Mouse (Mus musculus): Measurements from ENCODE around the gene Slc13a3. TPM values are rescaled to one million over a fixed set of nuclear protein-coding genes. Genes with fewer than 3 reads are reported as not detected.

Gene Slc13a3
- total and polyA plus RNA-seq, 3 experiments: 0.11 TPM; not detected in 2

DNA sequence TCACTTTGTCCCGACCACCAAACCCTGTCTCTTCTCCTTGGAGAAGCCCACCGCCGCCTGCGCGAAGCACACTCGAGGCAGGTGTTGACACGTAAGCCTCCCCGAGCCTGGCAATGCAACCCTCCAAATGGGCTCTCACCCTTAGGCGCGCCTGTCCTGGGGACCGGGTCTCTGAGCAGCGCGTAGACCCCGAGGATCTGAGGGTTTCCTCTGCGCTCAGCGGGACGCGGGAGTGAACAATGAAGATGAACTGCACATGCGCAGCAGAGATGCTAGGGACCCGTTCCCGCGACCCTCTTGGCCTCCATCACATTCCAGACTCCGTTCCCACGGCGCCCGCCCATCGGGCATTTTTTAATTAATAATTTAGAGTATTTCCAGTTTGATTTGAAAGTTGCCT lies 104.5 kb downstream of the Slc13a3 start, which contains the start of gene Zfp663:
Zfp663 (minus strand) TSS at position 234 of the 400 bp plus-strand sequence.
- peaks cover 4% of the 10 kb centered on the region; the same call in 1 of the 2 replicates for H3K27me3 ChIP-seq (ENCODE audit: insufficient read depth, low read length)
- no peak within 1 kb of the TSS for H3K4me3 ChIP-seq (ENCODE audit: low read depth, low read length)
- ATAC-seq (ENCODE audit: extremely low read depth, insufficient number of reproducible peaks, low FRiP score, poor library complexity, severe bottlenecking) (no peak), DNase-seq (ENCODE audit: low spot score) (no peak)
- H3K9me3 ChIP-seq (replicated peaks): no peaks in the 10 kb centered on the region
- H3K36me3 ChIP-seq (replicated peaks): no peaks in the 10 kb centered on the region
- peaks cover 4% of the 10 kb centered on the region for H3K4me1 ChIP-seq (ENCODE audit: insufficient read depth, low read depth, low read length)
- no peak for TF ChIP-seq POLR2AphosphoS5 (IDR thresholded peaks at IDR 0.05; ENCODE audit: insufficient replicate concordance, low read depth, low read length)
- no peak for TF ChIP-seq GATA2 (IDR thresholded peaks at IDR 0.05; ENCODE audit: borderline replicate concordance, low read depth, low read length)
- no peak for TF ChIP-seq GATA1 (IDR thresholded peaks at IDR 0.05; ENCODE audit: borderline replicate concordance, low read length)
- TF ChIP-seq TAL1 (conservative IDR thresholded peaks at IDR 0.05; ENCODE audit: low read depth, low read length): no peak
- TF ChIP-seq CTCF (IDR thresholded peaks at IDR 0.05; ENCODE audit: low read depth, low read length): no peak

- TF ChIP-seq POLR2AphosphoS5 (IDR thresholded peaks at IDR 0.05; ENCODE audit: insufficient replicate concordance, low read depth, low read length): no peak
- no peak for TF ChIP-seq GATA1 (IDR thresholded peaks at IDR 0.05; ENCODE audit: borderline replicate concordance, low read length)
- TF ChIP-seq CTCF (IDR thresholded peaks at IDR 0.05; ENCODE audit: low read depth, low read length): no peak
- no peak for TF ChIP-seq GATA2 (IDR thresholded peaks at IDR 0.05; ENCODE audit: borderline replicate concordance, low read depth, low read length)
- TF ChIP-seq TAL1 (conservative IDR thresholded peaks at IDR 0.05; ENCODE audit: low read depth, low read length): no peak
- H3K36me3 ChIP-seq (replicated peaks): no peaks in the 10 kb centered on the region
- no peaks in the 10 kb centered on the region for H3K9me3 ChIP-seq (replicated peaks)
- no peak overlapping the region for H3K4me3 ChIP-seq (ENCODE audit: low read depth, low read length)
- peaks cover 4% of the 10 kb centered on the region; the same call in 1 of the 2 replicates for H3K27me3 ChIP-seq (ENCODE audit: insufficient read depth, low read length)
- no peak for ATAC-seq (ENCODE audit: extremely low read depth, insufficient number of reproducible peaks, low FRiP score, poor library complexity, severe bottlenecking)
- H3K4me1 ChIP-seq (ENCODE audit: insufficient read depth, low read depth, low read length): peaks cover 4% of the 10 kb centered on the region
- no peak for DNase-seq (ENCODE audit: low spot score)
Observed at GRCm38 (mm10) chr2:165367868-165368439, 105.1 kb downstream of the Slc13a3 start.

GRCm38 (mm10) chr2:165367047-165367520 lies 105.9 kb downstream of the Slc13a3 start:
- H3K4me1 ChIP-seq (ENCODE audit: insufficient read depth, low read depth, low read length): peaks cover 4% of the 10 kb centered on the region
- no peaks in the 10 kb centered on the region for H3K36me3 ChIP-seq (replicated peaks)
- H3K27me3 ChIP-seq (ENCODE audit: insufficient read depth, low read length): peaks cover 4% of the 10 kb centered on the region; the same call in 1 of the 2 replicates
- ATAC-seq (ENCODE audit: extremely low read depth, insufficient number of reproducible peaks, low FRiP score, poor library complexity, severe bottlenecking): peak; percentile 28; the same call in 1 of the 2 replicates
- H3K4me3 ChIP-seq (ENCODE audit: low read depth, low read length): no peak overlapping the region
- no peaks in the 10 kb centered on the region for H3K9me3 ChIP-seq (replicated peaks)
- TF ChIP-seq GATA2 (IDR thresholded peaks at IDR 0.05; ENCODE audit: borderline replicate concordance, low read depth, low read length) (no peak), POLR2AphosphoS5 (IDR thresholded peaks at IDR 0.05; ENCODE audit: insufficient replicate concordance, low read depth, low read length) (no peak), TAL1 (conservative IDR thresholded peaks at IDR 0.05; ENCODE audit: low read depth, low read length) (no peak), CTCF (IDR thresholded peaks at IDR 0.05; ENCODE audit: low read depth, low read length) (no peak), GATA1 (IDR thresholded peaks at IDR 0.05; ENCODE audit: borderline replicate concordance, low read length) (no peak)
- no peak for DNase-seq (ENCODE audit: low spot score)

- Histone ChIP-seq H3K4me1 (ENCODE audit: insufficient read depth, low read depth, low read length) (peaks cover 4% of the 10 kb centered on the region), H3K4me3 (ENCODE audit: low read depth, low read length) (no peak overlapping the region), H3K27me3 (ENCODE audit: insufficient read depth, low read length) (peaks cover 4% of the 10 kb centered on the region; the same call in 1 of the 2 replicates), H3K36me3 (replicated peaks) (no peaks in the 10 kb centered on the region), H3K9me3 (replicated peaks) (no peaks in the 10 kb centered on the region)
- no peak for ATAC-seq (ENCODE audit: extremely low read depth, insufficient number of reproducible peaks, low FRiP score, poor library complexity, severe bottlenecking)
- TF ChIP-seq POLR2AphosphoS5 (IDR thresholded peaks at IDR 0.05; ENCODE audit: insufficient replicate concordance, low read depth, low read length) (no peak), GATA1 (IDR thresholded peaks at IDR 0.05; ENCODE audit: borderline replicate concordance, low read length) (no peak), TAL1 (conservative IDR thresholded peaks at IDR 0.05; ENCODE audit: low read depth, low read length) (no peak), GATA2 (IDR thresholded peaks at IDR 0.05; ENCODE audit: borderline replicate concordance, low read depth, low read length) (no peak), CTCF (IDR thresholded peaks at IDR 0.05; ENCODE audit: low read depth, low read length) (no peak)
- no peak for DNase-seq (ENCODE audit: low spot score)
Observed at GRCm38 (mm10) chr2:165364334-165365091, 108.5 kb downstream of the Slc13a3 start.

DNA sequence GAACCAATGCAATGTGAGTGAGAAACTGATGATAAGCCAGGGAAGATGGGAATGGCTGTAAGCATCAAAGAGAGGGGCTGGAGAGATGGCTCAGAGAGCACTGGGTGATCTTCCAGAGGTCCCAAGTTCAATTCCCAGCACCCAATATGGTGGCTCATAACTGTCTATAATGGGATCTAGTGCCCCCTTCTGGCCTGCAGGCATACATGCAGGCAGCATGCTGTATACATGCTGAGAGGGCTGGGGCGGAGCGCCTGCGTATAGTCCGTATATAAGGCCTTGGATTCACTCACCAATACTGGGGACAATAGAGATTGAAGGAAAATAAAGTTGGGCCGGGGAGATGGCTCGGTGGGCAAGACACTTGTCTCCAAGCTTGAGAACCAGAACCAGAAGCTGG lies 109.7 kb downstream of the Slc13a3 start:
- H3K9me3 ChIP-seq (replicated peaks): no peaks in the 10 kb centered on the region
- H3K4me1 ChIP-seq (ENCODE audit: insufficient read depth, low read depth, low read length): peaks cover 4% of the 10 kb centered on the region
- H3K27me3 ChIP-seq (ENCODE audit: insufficient read depth, low read length): 0 out of 2 replicates have a peak, but pooled peaks cover 1% of the 10 kb centered on the region
- DNase-seq (ENCODE audit: low spot score): no peak
- no peak overlapping the region for H3K4me3 ChIP-seq (ENCODE audit: low read depth, low read length)
- no peaks in the 10 kb centered on the region for H3K36me3 ChIP-seq (replicated peaks)
- TF ChIP-seq GATA1 (IDR thresholded peaks at IDR 0.05; ENCODE audit: borderline replicate concordance, low read length): no peak
- TF ChIP-seq TAL1 (conservative IDR thresholded peaks at IDR 0.05; ENCODE audit: low read depth, low read length): no peak
- TF ChIP-seq POLR2AphosphoS5 (IDR thresholded peaks at IDR 0.05; ENCODE audit: insufficient replicate concordance, low read depth, low read length): no peak
- no peak for TF ChIP-seq CTCF (IDR thresholded peaks at IDR 0.05; ENCODE audit: low read depth, low read length)
- no peak for ATAC-seq (ENCODE audit: extremely low read depth, insufficient number of reproducible peaks, low FRiP score, poor library complexity, severe bottlenecking)

- Histone ChIP-seq H3K4me3 (ENCODE audit: low read depth, low read length) (no peak overlapping the region), H3K4me1 (ENCODE audit: insufficient read depth, low read depth, low read length) (no peaks in the 10 kb centered on the region), H3K9me3 (replicated peaks) (peaks cover 3% of the 10 kb centered on the region; the same call in 1 of the 2 replicates), H3K36me3 (replicated peaks) (no peaks in the 10 kb centered on the region), H3K27me3 (ENCODE audit: insufficient read depth, low read length) (no peaks in the 10 kb centered on the region)
- DNase-seq (ENCODE audit: low spot score): peak; percentile 43
- peak; percentile 54 for ATAC-seq (ENCODE audit: extremely low read depth, insufficient number of reproducible peaks, low FRiP score, poor library complexity, severe bottlenecking)
- TF ChIP-seq TAL1 (conservative IDR thresholded peaks at IDR 0.05; ENCODE audit: low read depth, low read length) (no peak), CTCF (IDR thresholded peaks at IDR 0.05; ENCODE audit: low read depth, low read length) (peak; percentile 70)
Observed at GRCm38 (mm10) chr2:165360861-165361260, 112.2 kb downstream of the Slc13a3 start.

Other genes with a start within 250 kb of the Slc13a3 start
- gene Cdh22, start 238.4 kb downstream of the Slc13a3 start, total RNA-seq (2014; fragmentation: Nextera tagmentation): not detected in 2 replicates
- gene Cdh22, start 238.4 kb downstream of the Slc13a3 start, total RNA-seq (2017): 0.05 TPM in 1 of 2 replicates, not detected in the other
- gene Cdh22, start 238.4 kb downstream of the Slc13a3 start, polyA plus RNA-seq (2012): not detected in 2 replicates
- gene Slc35c2, start 185.4 kb downstream of the Slc13a3 start, total RNA-seq (2014; fragmentation: Nextera tagmentation): 20.5 and 41.6 TPM in 2 replicates
- gene Slc35c2, start 185.4 kb downstream of the Slc13a3 start, total RNA-seq (2017): 32.7 and 36.8 TPM in 2 replicates
- gene Slc35c2, start 185.4 kb downstream of the Slc13a3 start, polyA plus RNA-seq (2012): 62.5 and 70.3 TPM in 2 replicates
- gene Elmo2, start 146.8 kb downstream of the Slc13a3 start, total RNA-seq (2014; fragmentation: Nextera tagmentation): 22.6 and 38.3 TPM in 2 replicates
- gene Elmo2, start 146.8 kb downstream of the Slc13a3 start, total RNA-seq (2017): 17.7 and 18.8 TPM in 2 replicates
- gene Elmo2, start 146.8 kb downstream of the Slc13a3 start, polyA plus RNA-seq (2012): 8.1 and 15.1 TPM in 2 replicates
- gene Zfp663, start 104.5 kb downstream of the Slc13a3 start, total RNA-seq (2014; fragmentation: Nextera tagmentation): not detected in 2 replicates
- 0.16 TPM in 1 of 2 replicates, not detected in the other for gene Zfp663, start 104.5 kb downstream of the Slc13a3 start, total RNA-seq (2017)
- not detected in 2 replicates for gene Zfp663, start 104.5 kb downstream of the Slc13a3 start, polyA plus RNA-seq (2012)
- not detected in 2 replicates for gene Zfp334, start 85.0 kb downstream of the Slc13a3 start, total RNA-seq (2014; fragmentation: Nextera tagmentation)
- 0.06 and 0.11 TPM in 2 replicates for gene Zfp334, start 85.0 kb downstream of the Slc13a3 start, total RNA-seq (2017)
- gene Zfp334, start 85.0 kb downstream of the Slc13a3 start, polyA plus RNA-seq (2012): not detected in 2 replicates
- not detected in 2 replicates for gene Ocstamp, start 72.8 kb downstream of the Slc13a3 start, total RNA-seq (2014; fragmentation: Nextera tagmentation)
- 0.05 TPM in 1 of 2 replicates, not detected in the other for gene Ocstamp, start 72.8 kb downstream of the Slc13a3 start, total RNA-seq (2017)
- not detected in 2 replicates for gene Ocstamp, start 72.8 kb downstream of the Slc13a3 start, polyA plus RNA-seq (2012)
- 7.3 and 8.4 TPM in 2 replicates for gene Trp53rka, start 20.1 kb upstream of the Slc13a3 start, total RNA-seq (2014; fragmentation: Nextera tagmentation)
- 13.7 and 16.4 TPM in 2 replicates for gene Trp53rka, start 20.1 kb upstream of the Slc13a3 start, total RNA-seq (2017)
- 25.7 and 28.1 TPM in 2 replicates for gene Trp53rka, start 20.1 kb upstream of the Slc13a3 start, polyA plus RNA-seq (2012)
- gene Slc2a10, start 30.6 kb upstream of the Slc13a3 start, total RNA-seq (2014; fragmentation: Nextera tagmentation): not detected in 2 replicates
- 0.12 and 0.16 TPM in 2 replicates for gene Slc2a10, start 30.6 kb upstream of the Slc13a3 start, total RNA-seq (2017)
- gene Slc2a10, start 30.6 kb upstream of the Slc13a3 start, polyA plus RNA-seq (2012): not detected in 2 replicates
- gene Eya2, start 121.8 kb upstream of the Slc13a3 start, total RNA-seq (2014; fragmentation: Nextera tagmentation): not detected in 2 replicates
- not detected in 2 replicates for gene Eya2, start 121.8 kb upstream of the Slc13a3 start, total RNA-seq (2017)
- not detected in 2 replicates for gene Eya2, start 121.8 kb upstream of the Slc13a3 start, polyA plus RNA-seq (2012)

All from G1E (cell line).